Mouse (Mus musculus) kidney, adult 18-20 months (tissue): Measurements from ENCODE around the gene Tmpo.

Source experiments
- DNase-seq: peaks from one replicate; pipeline ENCODE4 v3.0.0; 2021

Gene Tmpo

DNA sequence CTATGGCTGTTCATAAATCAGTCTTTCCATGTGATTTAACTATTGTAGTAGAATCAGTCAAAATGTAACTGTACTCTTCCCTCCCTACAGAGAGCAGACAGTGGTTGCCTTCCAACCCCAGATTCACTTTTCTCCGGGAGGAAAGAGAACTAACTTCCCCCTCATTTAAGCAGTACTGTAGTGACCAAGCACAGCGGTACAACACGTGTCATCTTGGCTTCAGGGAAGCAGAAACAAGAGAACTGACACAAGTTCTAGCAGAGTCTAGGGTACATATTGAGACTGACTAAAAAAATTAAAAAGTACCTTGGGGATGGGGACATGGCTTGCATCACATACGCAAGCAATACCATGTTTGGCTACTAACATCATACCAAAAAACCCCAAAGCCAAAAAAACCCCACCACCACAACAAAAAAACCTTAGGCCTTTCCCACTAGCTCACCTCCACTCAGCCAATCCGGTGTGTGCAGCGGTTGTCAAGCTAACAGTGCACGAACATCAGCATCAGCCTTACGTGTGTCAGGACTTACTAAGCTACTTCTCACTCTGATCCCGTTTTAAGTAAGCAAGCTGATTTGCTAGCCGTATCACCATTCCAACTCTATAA lies 27.1 kb downstream of the Tmpo start:
- DNase-seq, result no peak

DNA sequence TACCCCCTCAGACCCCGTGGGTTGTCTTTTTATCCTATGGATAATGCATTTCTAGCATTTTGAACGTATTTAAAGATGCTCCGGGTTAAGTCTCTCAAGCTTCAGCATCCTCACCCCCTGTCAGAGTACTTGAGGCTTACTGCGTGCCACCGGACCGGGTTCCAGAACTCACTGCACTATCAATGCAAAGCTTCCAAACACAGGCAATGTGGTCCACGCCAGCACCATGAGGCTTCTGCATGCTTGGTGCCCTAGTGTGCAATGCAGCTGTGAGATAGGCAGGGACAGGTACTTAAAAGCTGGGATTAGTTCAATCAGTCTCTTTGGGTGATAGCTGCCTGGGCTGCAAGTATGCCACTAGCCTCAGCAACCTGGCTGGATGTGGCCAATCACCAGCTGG lies 35.7 kb downstream of the Tmpo start:
- DNase-seq, result no peak

DNA sequence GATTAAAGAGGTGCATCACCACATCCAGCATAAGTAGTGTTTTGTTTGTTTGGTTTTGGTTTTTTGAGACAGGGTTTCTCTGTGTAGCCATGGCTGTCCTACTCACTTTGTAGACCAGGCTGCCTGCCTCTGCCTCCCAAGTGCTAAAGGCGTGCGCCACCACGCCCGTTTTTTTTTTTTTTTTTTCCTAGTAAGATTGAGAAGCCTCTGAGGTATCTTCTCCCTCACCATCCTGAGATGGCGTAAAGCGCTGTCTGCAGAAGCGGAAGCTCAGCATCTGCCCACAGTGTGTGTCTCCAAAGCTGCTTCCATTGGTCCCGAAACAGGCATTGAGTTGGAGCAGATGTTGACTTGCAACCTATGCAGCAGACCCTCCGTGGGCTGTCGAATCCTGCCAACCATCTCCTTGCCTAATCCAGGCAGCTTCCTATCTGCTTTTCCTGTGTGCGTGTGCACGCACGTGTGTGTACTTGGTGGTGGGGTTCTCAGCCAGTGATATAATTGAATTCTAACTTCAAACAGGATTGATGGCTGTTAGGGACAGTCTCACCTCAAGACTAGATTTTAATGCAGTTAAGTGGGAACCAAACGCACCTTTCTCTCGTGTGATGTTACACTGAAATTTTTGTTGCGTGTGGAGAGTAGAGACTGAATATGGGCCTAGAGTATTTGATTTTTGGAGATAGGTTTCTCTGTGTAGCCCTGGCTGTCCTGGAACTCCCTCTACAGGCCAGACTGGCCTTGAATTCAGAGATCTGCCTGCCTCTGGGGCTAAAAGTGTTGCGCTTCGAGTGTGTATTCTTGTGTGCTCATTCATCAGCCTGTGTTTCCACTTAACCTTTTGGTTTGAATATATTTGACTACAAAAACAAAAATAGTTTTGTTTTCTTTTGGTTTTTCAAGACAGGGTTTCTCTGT lies 37.5 kb downstream of the Tmpo start:
- DNase-seq, result no peak

DNA sequence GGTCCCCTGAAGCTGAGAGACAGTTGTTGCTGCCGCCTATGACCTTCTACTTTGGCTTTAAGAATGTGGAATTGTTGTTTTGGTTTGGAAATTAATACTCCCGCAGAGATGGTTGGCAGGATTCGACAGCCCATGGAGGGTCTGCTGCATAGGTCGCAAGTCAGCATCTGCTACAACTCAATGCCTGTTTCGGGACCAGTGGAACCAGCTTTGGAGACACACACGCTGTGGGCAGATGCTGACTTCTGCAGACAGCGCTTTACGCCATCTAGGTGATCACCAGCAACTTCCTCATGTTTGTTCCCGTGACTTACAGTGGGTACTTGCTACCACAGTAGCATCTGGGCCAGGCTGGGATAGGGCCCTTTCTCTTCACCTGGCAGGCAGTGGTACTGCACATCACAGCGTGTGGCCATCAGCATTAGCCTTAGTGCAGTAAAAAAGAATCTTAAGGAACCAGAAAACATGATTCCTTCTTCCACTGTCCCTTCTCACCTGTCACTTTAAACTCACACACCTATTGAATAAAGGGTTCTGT lies 38.4 kb downstream of the Tmpo start:
- no peak for DNase-seq

DNA sequence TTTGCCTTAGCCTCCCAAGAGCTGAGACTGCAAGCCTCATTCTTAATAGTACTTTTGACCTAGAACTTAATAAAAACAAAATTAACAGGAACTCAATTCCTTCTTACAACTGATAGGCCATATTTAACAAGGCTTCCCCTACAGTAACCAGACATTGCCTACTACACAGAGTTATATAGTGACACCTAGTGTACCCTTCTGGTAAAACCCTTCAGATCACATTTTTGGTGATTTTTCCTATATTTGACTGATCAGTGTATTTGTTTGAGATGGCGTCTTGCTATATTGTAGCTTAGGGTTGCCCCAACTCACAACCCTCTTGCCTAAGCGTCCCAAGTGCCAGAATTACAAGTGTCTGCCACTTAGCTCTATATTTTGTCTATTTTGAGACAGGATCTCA lies 39.6 kb downstream of the Tmpo start:
- no peak for DNase-seq

DNA sequence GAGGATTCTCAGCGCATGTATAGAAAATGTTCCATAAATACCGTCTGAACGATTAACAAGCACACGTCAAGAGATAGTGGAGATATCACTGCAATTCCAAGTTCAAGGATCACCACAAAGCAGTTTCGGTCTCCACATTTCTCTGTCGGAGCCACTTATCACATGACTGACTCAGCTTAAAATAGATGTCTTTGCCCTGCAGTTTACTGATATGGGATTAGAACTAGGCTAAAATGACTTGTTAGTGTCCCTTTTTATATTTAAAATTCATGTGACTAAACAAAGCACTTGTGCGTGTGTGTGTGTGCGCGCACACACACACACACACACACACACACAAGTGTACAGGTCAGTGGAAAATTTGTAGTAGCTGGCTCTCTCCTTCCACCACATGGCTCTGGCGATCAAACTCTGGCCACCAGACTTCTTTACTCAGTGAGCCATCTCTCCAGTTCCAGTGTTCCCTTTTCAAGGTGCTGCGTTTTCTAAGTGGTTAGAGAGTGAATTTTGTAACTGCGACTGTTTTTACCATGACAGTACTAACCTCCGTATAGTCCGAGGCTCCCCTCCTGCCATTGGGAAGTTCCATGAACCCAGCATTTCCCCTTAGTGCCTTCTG lies 41.9 kb downstream of the Tmpo start:
- DNase-seq, result no peak

DNA sequence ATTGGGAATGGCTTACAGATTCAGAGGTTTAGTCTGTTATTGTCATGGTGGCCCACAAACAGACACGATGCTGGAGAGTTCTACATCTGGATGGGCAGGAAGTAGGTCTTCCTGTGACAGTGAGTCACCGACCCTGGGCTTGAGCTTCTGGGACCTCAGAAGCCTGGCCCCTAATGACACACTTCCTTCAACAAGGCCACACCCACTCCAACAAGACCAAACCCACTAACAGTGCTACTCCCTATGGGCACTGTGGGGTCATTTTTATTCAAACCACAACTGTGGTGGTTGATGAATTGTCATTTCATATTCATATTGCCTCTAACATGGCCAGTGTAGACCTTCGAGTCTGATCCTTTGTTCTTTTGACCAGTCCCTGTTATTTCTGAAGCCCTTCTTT lies 42.8 kb downstream of the Tmpo start:
- no peak for DNase-seq

DNA sequence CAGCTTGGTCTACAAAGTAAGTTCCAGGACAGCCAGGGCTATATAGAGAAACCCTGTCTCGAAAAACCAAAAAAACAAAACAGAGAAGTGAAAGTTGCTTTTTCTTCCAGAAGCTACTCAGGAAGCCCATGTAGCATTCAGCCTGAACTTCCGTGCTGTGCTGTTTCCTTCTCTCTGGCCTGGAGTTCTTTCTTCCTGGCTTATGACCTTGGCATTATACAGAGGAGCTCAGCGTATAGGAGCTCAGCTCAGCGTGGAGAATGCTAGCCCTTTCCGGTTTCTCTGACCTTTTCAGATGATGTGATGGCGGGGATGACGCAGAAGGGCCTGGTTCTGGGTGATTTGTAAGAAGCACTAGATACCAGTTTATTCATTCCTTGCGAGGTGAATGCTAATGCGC lies 43.7 kb downstream of the Tmpo start:
- no peak for DNase-seq

DNA sequence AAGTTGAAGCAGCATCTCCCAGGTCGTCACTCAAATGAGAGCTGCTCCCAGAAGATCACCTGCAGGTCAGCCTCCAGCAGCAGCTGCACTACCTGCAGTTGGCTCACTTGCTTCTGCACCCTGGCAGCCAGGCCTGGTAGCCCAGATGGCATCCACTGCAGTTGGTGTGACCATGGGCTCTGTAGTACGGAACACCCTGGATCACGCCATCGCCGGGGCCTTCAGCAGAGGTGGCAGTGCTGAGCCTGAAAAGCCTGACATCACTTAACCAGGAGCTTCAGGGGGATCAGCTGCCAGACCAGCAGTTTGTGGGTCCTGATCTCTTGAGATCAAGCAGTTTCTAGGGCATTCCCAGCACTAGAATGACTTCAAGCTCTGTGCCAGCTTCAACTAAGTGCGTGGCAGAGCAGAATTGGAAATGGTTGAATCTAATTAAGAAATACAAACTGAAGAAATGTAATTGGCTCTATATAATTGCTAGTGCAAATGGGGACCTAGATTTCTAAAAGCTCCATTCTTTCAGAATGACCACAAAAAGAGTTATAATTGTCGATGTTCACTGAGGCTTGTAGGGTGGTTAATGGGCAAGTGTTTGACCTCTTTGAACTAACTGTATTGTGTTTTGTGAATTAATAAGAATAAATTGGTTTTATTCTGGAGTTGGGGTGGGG lies 45.7 kb downstream of the Tmpo start:
- DNase-seq, result no peak

DNA sequence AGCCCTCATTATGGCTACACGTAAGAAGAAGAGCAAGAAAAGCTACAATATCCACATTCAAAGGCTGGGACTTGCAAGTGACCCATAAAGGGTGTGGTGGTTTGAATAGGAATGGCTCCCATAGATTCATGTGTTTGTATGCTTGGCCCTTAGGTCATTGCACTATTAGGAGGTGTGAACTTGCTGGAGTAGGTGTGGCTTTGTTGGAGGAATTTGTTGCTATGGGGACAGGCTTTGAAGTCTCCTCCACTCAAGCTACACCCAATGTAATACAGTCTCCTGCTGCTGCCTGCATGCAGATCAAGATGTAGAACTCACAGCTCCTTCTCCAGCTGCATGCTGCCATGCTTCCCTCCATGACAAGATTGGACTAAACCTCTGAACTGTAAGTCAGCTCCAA lies 49.5 kb downstream of the Tmpo start:
- no peak for DNase-seq

DNA sequence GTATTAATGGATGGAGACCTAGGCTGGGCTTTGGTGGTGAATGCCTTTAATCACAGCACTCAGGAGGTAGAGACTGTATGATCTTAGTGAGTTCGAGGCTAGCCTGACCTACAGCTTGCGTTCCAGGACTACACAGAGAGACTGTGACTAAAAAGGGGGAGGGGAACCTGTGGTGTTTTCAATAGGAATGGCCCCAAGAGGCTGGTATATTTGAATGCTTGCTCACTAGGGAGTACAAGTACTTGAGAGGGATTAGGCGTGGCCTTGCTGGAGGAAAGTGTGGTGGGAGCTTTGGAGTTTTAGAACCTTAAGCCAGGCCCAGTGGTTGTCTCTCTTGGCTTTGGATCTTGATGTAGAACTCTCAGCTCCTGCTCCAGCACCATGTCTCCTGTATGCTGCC lies 50.3 kb downstream of the Tmpo start:
- no peak for DNase-seq

DNA sequence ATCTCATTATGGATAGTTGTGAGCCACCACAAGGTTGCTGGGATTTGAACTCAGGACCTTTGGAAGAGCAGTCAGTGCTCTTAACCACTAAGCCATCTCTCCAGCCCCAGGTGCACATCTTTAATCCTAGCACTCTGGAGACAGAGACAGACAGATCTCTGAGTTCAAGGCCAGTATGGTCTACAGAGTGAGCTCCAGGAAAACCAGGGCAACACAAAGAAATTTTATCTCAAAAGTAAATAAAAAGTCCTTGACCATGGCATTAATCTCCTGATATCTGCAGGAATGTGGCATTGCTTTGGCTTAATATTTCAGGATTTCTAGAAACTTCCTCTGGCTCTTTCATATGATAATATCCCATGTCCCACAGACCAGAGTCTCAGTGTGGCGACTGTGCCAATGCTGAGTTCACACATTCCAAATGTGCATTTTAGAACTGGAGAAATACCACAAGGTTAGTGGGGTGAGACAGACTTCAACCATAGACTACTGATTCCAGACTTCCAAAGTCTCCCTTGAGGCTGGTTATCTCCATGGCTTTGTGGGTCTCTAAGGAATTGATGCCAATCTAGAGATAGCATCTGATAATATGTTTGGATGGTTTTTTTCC lies 52.5 kb downstream of the Tmpo start:
- DNase-seq, result peak; percentile 50

DNA sequence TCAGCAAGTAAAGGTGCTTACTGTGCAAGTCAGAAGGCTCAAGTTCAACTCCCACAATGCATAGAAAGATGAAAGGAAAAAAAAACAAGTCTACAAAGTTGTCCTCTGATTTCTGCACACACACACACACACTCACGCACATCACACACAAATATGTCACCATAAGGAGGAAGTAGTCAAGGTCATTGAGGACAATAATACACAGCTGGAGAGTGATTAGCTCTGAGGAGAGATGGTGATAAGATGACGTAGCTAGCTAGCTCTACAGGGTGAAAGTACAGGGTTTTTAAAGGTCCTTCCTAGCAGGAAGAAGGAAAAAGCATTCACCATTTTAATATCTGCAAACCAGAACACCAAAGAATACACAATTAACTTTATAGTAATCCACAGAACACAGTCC lies 53.7 kb downstream of the Tmpo start:
- DNase-seq, result no peak

DNA sequence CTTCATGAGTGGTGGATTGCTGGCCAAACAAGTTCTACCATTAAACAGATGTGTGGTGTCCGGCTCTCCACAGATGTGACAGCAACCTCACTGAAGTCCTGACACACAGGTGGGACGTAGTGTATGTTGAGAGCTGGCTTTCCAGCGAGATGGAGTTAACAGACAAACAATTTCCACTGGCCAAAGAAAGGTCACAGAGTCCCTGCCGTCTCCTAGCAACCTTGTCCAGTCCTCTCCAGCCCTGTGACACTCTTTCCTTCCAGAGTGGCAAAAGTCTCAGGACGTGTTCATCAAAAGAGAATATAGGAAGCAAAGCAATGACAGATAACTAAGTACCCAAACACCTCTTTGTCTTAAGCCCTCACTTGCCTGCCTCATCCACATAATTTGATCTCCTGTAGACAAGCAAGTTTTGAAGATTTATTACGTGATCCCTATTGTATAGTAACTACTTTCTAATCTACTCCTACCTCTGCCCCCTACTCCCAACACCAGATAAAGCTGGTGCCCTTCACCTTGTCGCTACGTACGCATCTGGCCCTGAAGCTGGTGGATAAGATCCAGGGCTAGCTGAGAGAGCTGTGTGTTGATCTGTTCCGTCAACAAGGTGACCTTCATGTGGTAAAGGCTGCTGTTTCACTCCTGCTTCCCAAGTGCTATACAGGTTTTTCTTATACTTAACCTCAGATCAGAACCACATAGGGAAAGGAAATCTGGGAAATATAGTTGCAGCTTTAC lies 54.3 kb downstream of the Tmpo start:
- peak; percentile 48 for DNase-seq

DNA sequence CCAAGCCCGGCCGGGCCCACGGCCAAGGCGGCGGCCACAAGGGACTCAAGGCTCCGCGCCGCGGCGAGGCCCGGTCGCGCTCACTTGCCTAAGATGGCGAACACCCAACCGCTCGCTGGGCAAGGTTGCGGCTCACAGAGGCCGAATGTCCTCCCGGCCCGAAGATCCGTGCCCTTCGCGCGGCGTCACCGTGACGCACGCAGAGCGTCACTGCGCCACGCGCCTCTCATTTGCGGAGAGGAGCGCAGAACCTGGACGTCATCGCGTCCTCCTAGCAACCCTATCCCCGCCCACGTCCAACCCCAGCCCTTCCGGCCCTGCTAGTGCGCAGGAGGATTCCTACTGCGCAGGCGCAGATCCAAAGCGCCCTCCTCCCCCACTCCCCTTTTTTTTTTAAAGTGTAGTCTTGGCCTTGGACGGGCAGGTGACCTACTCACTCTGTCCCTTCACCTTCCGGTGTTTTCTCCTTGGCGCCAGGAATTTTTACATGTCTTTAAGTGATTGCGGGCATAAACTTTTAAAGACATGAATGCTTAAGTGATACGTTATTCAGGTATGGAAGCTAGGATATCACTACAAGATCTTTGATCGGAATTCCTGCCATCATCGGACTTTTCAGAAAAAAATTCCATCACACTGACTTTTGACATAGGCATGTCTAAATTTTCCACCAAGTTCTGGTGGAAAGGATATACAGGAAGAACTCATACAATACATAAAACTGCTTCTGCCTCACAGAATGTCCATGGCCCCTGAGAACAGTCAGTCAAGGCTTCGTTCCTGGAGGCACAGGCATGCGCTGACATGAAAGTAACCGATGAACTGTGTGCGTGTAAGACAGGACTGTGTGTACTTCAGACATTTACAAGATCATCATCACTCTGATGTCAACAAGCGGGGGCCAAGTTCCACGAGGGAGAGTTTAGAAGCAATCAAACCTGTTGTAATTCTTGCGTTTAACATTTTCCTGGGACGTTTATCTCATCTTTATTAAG lies 57.0 kb downstream of the Tmpo start, which contains the start of gene Slc25a3:
Gene Slc25a3 (minus strand): TSS at position 232 of the 995 bp plus-strand sequence.
- peak; percentile 97 for DNase-seq

DNA sequence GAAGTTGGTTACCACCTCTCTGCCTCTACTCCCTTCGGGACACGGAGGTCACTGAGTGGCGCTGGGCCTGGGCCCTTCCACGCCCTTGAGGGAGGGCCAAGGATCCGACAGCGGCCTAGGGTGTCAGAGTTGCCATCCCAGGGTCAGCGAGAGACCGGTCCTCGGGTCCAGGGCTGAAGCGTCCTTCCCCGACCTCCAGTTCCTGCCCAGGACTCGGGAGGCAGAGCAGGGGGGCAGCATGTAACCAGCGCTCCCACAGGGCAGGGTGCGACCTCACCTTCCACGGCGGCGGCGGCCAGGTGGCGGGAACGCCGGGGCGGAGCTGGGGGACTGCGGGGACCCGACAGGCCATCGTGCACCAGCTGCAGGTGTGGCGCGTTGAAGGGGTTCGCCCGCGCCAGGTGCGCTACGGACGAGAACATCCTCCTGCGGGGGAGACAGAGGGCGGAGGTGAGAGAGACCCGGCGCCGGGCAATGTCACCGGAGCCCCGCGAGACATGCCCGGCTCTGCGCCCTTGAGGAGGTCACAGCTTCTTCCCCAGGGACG lies 57.8 kb downstream of the Tmpo start:
- DNase-seq, result no peak

DNA sequence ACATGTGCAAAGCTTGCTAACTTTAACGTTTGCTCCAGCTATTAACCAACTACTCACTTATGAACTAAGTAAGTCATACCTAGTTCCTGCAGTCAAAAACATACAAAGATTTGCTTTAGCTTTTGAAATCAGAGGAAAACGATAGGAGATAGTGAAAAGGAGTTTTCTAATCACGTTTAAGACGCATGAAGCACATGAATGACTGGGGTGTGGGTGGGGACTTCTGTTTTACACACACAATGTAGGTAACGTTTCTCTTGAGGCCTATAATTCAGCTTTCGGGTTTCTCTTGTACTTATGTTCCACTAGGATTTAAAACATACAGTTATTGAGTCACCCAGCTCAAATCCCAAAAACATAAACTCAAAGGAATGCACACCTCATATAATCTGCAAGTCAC lies 58.5 kb downstream of the Tmpo start:
- DNase-seq, result no peak

DNA sequence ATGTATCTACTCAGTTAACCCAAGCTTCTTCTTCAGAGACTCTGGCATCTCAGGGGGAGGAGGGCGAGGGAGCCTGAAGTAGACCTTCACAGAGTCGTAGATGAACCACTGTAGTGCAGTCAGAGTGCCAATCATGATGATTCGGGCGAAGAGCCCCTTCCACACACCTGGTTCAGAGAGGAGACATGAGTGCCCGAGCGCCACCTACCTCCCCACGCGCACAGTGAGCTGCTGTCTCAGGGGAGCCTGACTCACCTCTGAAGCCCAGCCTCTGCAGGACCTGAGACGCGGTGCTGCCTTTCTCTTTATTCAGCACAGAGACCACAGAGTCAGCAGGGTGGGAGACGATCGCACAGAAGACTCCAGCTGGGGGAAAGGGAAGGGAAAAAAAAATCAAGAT lies 64.2 kb downstream of the Tmpo start:
- no peak for DNase-seq

DNA sequence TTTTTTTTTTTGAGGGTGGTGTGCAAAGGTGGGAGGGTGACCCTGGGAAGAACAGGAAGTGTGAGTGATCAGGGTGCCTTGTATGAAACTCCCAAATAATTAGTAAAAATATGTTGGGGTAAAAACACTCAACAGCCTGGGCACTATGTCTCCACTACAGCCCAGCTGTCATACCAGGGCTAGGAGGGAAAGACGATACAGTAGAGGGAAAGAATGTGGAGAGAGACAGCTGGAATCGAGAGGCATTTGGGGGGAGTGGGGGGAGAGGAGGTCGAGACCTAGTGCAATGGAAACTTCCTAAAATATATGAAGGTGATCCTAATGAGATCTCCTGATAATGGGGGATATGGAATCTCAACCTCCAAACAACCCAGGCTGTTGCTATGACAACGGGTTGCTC lies 71.3 kb downstream of the Tmpo start:
- no peak for DNase-seq

DNA sequence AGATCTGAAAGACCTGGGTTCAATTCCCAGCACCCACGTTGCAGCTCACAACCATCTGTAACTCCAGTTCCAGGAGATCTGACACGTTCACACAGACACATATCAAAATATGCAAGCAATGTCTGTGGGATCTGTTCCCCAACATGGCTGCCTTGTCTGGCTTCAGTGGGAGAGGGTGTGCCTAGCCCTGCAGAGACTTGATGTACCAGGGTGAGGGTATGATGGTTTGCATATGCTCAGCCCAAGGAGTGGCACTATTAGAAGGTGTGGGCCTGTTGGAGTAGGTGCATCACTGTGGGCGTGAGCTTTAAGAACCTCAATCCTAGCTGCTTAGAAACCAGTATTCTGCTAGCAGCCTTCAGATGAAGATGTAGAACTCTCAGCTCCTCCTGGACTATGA lies 75.1 kb downstream of the Tmpo start:
- DNase-seq, result no peak
